Mouse (Mus musculus) adrenal gland, postnatal 10 days (tissue): Measurements from ENCODE around the gene Wnt5b. TPM values are rescaled to one million over a fixed set of nuclear protein-coding genes. Genes with fewer than 3 reads are reported as not detected.
"Not testable (repeated sequence)": the region's sequence is repeated elsewhere in the genome, so short reads cannot be mapped to it uniquely, and the experiment has no call there.

Experiments
- DNase-seq: peaks from one replicate; pipeline ENCODE4 v3.0.0; 2021; ENCODE audit warnings: mixed read lengths
- total RNA-seq, 2 experiments: library from RNA; stranded (reverse); gene quantifications; 2 replicates each; pipeline ENCODE4 v1.2.3; 2021

Wnt5b gene
- total RNA-seq, 2 experiments from 2014 or later: 3.1 to 3.7 TPM

- DNase-seq: peak; percentile 75
Observed at GRCm38 (mm10) chr6:119451981-119452499, 92.1 kb downstream of the Wnt5b start.

GRCm38 (mm10) chr6:119450965-119451943 is 92.9 kb downstream of the Wnt5b start:
- DNase-seq: no peak

GRCm38 (mm10) chr6:119449060-119449499 is 95.1 kb downstream of the Wnt5b start:
- peak; percentile 83 for DNase-seq

- peak; percentile 51 for DNase-seq
Observed at GRCm38 (mm10) chr6:119448321-119449059, 95.7 kb downstream of the Wnt5b start.

- peak; percentile 65 for DNase-seq
Observed at GRCm38 (mm10) chr6:119445671-119446607, 98.2 kb downstream of the Wnt5b start.

GRCm38 (mm10) chr6:119443742-119444645 is 100.2 kb downstream of the Wnt5b start:
- peak; percentile 87 for DNase-seq

- DNase-seq: not testable (repeated sequence)
Observed at GRCm38 (mm10) chr6:119442729-119443128, 101.4 kb downstream of the Wnt5b start.

GRCm38 (mm10) chr6:119437894-119438761 is 106.0 kb downstream of the Wnt5b start:
- DNase-seq: no peak

- no peak for DNase-seq
Observed at GRCm38 (mm10) chr6:119434394-119434793, 109.8 kb downstream of the Wnt5b start.

- no peak for DNase-seq
Observed at GRCm38 (mm10) chr6:119431751-119432324, 112.3 kb downstream of the Wnt5b start.

GRCm38 (mm10) chr6:119430508-119430907 is 113.6 kb downstream of the Wnt5b start:
- DNase-seq: peak; percentile 81

- no peak for DNase-seq
Observed at GRCm38 (mm10) chr6:119429311-119429710, 114.8 kb downstream of the Wnt5b start.

GRCm38 (mm10) chr6:119428611-119429010 is 115.5 kb downstream of the Wnt5b start:
- no peak for DNase-seq

GRCm38 (mm10) chr6:119421001-119421400 is 123.1 kb downstream of the Wnt5b start:
- no peak for DNase-seq

GRCm38 (mm10) chr6:119420357-119420756 is 123.8 kb downstream of the Wnt5b start:
- DNase-seq: no peak

- no peak for DNase-seq
Observed at GRCm38 (mm10) chr6:119419412-119419811, 124.7 kb downstream of the Wnt5b start.

GRCm38 (mm10) chr6:119418392-119419251 is 125.5 kb downstream of the Wnt5b start:
- DNase-seq: peak; percentile 61

- no peak for DNase-seq
Observed at GRCm38 (mm10) chr6:119417821-119418220, 126.3 kb downstream of the Wnt5b start.
